Mouse (Mus musculus) adrenal gland, postnatal 14 days (tissue): ENCODE measurements around the gene Gas2l2. TPM values are rescaled to one million over a fixed set of nuclear protein-coding genes. Genes with fewer than 3 reads are reported as not detected.

ENCODE experiments used
- DNase-seq: peaks from one replicate; pipeline ENCODE4 v3.0.0; 2021; ENCODE audit warnings: mixed read lengths
- total RNA-seq: library from RNA; stranded (reverse); gene quantifications from 2 replicates; pipeline ENCODE4 v1.2.3, GENCODE M21; 2021

The Gas2l2 gene
- total RNA-seq, 1 experiment from 2014 or later: not detected

- peak; percentile 84 for DNase-seq
These were observed 13.5 kb upstream of the Gas2l2 start for GRCm38 (mm10) chr11:83442596-83443267.

GRCm38 (mm10) chr11:83441235-83441634 is 12.0 kb upstream of the Gas2l2 start:
- peak; percentile 80 for DNase-seq

GRCm38 (mm10) chr11:83440081-83441064 is 11.1 kb upstream of the Gas2l2 start:
- DNase-seq: peak; percentile 92

DNA sequence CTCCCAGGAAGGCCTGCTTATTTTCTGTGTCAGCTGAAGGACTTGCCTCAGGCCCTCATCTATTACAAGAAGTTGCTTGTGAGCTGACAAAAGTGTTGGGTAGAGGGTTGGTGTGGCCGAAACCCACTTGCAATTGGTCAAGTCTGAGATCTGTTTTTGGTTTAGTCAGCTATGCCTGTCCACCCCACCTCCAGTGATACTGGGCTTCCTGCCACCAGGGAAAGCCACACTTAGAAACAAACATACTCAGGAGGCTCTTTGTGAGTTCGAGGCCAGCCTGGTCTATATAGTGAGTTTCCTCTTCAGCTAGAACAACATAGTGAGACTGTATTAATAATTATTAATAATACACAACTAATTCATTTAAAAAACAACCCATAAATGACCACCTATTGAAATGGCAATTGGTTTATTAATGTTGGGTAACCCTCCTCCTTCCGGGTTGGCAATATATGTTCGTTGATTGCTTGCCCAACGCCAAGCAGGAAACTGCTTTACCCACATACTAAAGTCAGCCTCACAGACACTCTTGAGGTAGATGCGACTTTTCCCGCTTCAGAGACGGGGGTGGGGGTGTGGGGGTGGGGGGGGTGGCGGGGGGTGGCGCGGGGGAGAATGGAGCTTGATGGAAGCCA is 10.3 kb upstream of the Gas2l2 start:
- DNase-seq: no peak

- no peak for DNase-seq
These were observed 8.1 kb upstream of the Gas2l2 start, which contains the start of gene 1700020L24Rik for GRCm38 (mm10) chr11:83437377-83437776. TSS of gene 1700020L24Rik (plus strand) at chr11:83437677.

GRCm38 (mm10) chr11:83432533-83432932 is 3.3 kb upstream of the Gas2l2 start:
- DNase-seq: no peak

GRCm38 (mm10) chr11:83426964-83427363 is 2.3 kb downstream of the Gas2l2 start:
- DNase-seq: peak; percentile 47

GRCm38 (mm10) chr11:83424681-83425080 is 4.6 kb downstream of the Gas2l2 start:
- DNase-seq: peak; percentile 81

DNA sequence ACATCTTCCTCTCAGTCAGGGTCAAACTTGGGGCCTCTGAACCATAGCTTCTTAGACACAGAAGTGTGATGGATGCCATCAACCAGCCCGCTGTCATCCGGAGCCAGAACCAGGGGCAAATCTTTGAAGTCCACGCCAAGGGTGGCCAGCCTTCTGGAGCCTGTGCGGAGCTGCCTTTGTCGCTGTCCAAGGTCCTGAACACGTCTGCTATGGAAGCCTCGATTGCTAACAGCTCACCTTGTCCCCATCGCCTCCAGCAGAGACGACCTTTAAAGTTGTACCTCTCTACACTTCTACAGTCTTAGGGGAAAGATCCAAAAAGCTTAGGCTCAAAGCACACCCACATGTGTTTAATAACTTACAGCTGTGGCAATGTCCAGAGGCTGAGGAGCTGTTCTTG is 8.0 kb downstream of the Gas2l2 start:
- DNase-seq: peak; percentile 90

DNA sequence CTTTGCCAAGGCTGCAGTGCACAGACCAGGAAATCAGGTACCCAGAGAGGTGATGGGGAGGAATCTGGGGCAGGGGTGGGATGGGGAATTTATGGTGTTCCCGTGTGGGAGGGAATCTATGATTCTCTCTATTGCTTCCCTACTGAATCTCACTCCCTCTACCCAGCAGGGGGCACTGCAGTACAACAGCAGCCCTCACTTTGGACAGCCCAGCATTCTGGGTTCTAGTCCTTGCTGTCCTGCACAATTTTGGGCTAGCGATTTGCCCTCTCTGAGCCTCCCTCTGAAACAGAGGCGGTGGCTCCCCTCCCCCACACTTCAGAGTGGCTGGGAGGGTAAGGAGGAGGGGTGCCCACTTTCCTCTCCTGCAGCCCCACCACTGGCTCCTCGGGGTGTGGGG is 8.9 kb downstream of the Gas2l2 start:
- DNase-seq: no peak

- DNase-seq: peak; percentile 29
These were observed 10.7 kb downstream of the Gas2l2 start for GRCm38 (mm10) chr11:83418566-83418965.

- DNase-seq: no peak
These were observed 11.5 kb downstream of the Gas2l2 start for GRCm38 (mm10) chr11:83417708-83418107.

GRCm38 (mm10) chr11:83417080-83417479 is 12.2 kb downstream of the Gas2l2 start:
- peak; percentile 80 for DNase-seq

GRCm38 (mm10) chr11:83410510-83410909 is 18.7 kb downstream of the Gas2l2 start:
- DNase-seq: no peak

- peak; percentile 34 for DNase-seq
These were observed 19.4 kb downstream of the Gas2l2 start for GRCm38 (mm10) chr11:83409792-83410291.

DNA sequence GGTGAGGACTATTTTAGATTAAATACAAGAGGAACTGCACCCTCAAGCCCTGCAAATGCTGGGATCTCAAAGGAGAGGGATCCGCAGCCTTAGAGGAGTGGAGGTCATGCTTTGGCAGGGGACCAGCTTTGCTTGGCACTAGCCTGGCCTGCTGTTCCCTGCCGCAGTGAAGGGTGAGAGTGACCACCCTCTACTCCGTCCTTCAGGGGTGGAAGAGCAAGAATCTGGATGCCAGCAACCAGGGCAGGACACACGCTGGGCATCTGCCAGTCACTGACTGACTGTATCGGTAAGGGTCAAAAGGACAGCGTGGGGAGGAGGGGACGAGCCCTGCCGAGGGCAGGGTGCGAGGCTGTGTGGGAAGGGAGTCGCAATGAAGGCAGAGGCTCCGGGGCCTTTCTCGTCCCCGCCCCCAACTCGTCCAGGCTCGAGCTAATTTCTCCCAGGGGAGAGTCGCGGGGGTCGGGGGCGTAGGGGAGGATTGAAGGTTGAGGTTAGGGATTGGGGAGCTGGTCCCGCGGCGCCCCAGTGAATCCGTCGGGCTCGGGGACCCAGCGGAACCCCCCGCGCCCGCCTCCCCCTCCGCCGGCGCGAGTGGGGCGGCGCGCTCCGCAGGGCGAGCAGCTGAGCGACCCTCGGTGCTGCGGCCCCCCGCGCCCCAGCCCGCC is 20.0 kb downstream of the Gas2l2 start, which contains the start of gene Rasl10b:
Gene Rasl10b (plus strand): TSS at position 51 of the 668 bp plus-strand sequence.
- peak; percentile 61 for DNase-seq

DNA sequence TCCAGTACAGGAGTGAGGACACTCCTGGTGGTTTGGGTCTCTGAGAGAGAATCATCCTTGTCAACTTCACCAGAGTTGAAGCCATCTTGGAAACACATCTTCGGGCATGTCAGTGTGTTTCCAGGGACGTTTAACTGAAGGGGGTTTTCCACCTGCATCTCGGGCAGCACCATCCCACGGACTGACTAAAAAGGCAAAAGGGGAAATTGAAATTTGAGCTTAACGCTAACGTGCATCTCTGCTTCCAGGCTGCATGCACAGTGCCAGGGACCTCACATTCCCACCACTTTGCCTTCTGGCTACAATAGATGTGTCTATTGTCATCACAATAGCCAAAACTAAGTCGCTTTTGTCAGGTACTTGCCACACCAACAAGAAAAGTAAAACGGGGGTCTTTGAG is 21.0 kb downstream of the Gas2l2 start:
- no peak for DNase-seq

DNA sequence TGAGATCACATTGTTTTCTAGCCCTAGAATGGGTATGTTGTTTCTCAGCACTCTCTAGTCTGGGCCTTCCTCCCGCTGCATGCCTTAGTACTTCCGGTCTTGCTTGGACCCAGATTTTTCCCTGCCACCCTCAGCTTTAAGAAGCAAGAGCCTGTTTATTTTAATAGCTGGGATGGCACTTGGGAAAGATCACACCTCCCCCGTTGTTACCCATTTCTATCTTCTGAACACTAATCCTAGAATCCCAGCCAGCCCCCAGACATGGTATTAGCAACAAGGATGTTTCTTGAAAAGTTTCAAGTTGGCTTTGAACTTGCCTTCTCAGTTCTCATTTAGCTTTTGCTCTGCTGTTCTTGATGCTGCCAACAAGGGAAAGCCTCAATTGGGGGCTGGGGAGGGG is 22.9 kb downstream of the Gas2l2 start:
- no peak for DNase-seq

DNA sequence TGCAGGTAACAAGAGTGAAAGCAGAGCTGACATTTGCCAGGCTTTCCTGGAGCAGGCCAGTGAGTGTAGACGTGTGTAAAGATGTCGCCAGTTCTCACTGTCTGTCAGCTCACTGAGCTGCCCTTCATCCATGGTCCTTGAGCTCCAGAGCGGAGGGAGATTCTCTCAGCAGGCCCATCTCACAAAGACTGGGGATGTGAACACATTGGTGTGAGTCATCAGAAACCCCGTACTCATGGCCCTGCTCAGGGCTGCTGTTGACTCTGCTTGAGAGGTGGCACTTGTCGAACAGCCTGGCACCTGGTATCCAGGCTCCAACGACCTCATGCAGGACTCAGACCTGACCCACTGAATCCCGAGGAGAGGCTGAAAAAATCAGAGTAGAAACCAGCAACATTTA is 25.5 kb downstream of the Gas2l2 start:
- DNase-seq: no peak

DNA sequence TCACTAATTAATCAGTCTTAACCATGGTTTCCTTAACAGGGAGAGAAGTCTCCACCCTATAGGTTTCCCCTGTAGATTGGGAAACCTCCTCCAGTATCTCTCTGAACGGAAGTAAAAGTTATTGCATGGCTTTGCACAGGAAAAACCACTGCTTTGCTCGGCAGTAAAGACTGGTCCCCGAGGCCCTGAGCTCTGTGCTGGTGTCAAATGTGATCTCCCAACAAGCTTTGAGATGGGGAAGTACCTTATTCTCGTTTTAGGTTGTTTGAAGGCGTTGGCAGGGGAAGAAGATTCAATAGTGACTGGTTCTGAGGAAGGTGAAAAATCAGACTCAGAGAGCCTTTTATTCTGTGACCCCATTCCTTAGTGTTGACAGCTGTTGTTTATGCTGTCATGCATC is 30.5 kb downstream of the Gas2l2 start:
- no peak for DNase-seq

DNA sequence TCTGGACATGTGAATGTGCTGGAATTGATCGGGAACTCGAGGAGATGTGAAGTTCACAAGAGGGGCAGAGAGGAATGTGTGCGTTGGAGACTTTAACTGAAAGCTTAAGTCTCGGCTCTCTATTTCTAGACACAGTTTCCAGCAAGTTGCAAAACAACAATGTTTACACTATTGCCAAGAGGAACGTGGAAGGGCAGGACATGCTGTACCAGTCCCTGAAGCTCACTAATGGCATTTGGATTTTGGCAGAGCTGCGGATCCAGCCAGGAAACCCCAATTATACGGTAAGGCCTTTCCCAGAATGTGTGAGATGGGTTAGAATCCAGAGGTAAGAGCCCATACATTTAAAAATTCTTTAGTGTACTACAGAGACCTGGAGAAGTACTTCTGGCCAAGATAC is 31.6 kb downstream of the Gas2l2 start:
- DNase-seq: no peak
